Mouse (Mus musculus) NIH3T3 (cell line): ENCODE data around the gene Hapln4.
"Not testable (repeated sequence)": the region's sequence is repeated elsewhere in the genome, so short reads cannot be mapped to it uniquely, and the experiment has no call there.

Experiments
- DNase-seq: peaks from one replicate; pipeline ENCODE4 v3.0.0-alpha.2; 2012; ENCODE audit warnings: low read depth

Gene Hapln4

DNA sequence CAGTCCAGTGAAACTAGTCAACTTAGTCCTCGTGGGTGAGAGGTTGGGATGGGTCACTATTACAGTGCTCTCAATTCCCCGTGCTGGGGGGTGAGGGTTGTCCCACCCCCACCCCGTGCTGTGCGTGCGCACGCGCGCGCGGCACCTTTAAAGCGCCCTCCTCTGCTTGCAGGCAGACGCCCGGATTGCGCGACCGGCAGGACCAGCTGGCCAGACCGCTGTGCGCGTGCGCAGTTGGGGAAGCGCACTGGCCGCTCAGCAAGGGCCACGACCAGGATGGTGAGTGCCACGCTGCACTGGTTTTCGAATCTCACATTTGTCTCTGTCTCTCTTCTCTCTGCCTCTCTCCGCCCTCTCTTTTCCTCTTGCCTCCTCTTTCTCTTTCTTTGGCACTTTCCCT is at the start of gene Hapln4:
Gene Hapln4, plus strand, starts transcription at position 173 of the 400 bp plus-strand sequence.
- peak; percentile 81 for DNase-seq

DNA sequence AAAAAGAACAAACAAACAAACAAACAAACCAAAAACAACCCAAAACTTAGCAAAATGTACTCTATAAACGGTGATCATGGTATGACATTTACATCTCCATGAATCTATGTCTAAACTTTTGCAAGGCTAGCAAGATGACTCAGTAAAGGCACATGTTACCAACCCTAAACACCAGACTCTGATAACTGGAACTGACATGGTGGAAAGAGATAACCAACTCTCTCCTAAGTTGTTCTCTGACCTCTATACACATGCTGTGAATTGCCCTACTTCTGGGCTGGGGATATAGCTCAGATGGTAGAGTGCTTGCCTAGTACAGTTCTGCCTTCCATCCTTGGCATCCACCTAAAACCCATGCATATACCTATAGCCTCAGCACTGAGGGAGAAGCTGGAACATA is 45.3 kb upstream of the Hapln4 start:
- DNase-seq, result no peak

DNA sequence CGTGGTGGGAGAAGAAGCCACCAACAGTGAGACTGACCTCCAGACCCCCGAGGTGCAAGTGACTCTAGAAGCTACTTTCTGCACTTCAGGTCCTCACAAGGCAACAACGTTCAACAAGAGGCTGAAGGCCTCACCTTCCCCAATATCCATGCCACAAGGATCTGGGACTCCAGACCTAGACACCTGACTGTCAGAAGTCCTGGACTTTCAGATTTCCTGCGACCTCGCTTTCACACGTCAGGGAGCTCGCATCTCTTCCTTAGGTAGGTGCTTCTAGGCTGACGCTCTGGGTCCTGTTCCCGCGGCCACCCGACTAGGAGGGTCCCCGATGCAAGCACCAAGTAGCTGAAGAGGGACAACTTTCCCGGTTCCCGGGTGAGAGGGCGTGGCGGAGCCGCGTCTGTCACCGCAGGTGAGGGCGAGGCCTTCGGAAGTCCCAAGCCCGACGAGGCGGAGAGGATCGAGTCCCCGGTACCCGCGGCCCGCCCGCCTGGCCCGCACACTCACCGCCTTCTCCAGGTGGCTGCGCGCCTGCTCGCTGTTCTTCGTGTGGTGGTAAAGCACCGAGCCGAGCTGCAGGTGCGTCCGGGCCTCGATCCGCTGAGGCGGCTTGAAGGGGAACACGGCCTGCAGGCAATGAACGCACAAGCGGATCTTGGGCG is 41.2 kb upstream of the Hapln4 start:
- DNase-seq, result peak; percentile 25

DNA sequence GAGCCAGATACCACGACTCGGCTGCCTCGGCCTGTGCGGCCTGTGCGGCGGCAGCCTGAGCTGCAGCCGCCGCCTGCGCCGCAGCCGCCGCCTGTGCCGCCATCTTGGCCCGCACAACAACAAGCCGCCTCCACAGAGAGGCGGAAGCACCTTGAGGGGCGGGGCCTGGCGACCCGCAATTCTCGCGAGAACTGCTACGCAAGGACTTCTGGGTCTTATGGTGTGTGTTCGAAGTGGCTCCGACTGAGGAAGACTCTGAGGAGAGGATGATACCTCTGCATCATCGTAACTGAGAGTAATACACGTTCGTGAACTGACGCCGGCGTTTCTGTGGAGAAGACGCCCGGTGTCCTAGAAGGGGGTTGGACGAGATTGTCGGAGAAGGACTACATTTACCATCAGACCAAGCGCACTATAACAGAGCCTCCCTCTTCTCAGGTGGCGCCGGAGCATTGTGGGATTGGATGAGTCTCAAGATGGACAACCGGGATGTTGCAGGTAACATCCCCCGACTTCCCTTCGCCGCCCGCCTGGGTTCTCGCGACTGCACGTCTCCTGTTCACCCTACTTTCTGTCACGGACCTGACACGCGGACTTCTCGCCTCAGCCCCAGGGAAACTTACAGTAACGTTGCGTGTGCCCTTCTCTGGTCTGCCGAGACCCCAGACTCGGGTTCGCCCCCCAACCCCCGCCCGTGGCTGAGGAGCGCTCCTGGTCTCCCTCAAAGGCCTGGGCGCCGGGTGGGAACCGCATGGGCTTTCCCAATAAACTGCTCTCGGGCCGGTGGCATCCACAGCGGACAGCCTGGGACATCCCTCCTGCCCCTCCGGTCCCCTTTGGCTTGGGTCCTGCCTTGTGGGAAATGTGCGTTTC is 40.4 kb upstream of the Hapln4 start, which contains the start of the genes Mau2 and Sugp1:
Gene Mau2, minus strand, starts transcription at position 152 of the 873 bp plus-strand sequence.
Gene Sugp1, plus strand, starts transcription at position 231 of the 873 bp plus-strand sequence.
- DNase-seq, result peak; percentile 99

DNA sequence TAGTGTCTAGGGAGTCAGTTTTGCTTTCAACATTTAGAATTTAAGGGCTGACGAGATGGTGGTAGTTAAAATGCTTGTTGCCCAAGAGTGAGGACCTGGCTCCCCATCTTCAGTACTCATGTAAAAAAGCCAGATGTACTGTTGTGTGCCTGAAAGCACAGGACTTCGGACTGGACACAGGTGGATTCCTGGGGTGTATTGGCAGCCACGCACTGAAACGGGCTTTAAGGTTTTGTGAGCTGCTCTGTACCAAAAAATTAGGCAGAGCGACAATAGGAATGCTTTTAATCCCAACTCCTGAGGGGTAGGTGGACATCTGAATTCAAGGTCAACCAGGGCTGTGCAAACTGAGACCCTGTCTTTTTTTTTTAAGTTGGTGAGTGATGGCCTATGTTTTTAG is 39.3 kb upstream of the Hapln4 start:
- DNase-seq, result no peak

DNA sequence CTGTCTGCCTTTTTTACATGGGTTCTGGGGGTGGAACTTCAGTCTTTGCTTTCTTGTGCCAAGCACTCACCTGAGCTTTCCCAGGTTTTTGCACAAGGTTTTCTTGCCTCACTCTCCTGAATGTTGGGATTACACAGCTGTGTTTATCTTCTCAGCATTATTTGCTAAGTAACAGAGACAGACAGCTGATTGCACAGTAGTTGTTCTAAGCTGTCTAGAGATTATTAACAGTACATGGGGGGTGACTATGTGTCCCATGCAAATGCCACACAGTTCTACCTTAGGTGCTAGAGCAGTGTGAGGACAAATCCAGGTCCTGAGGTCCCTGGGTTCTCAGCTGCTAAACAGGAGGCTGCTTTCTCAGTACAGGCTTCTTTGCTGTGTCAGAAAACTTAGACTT is 33.6 kb upstream of the Hapln4 start:
- no peak for DNase-seq

DNA sequence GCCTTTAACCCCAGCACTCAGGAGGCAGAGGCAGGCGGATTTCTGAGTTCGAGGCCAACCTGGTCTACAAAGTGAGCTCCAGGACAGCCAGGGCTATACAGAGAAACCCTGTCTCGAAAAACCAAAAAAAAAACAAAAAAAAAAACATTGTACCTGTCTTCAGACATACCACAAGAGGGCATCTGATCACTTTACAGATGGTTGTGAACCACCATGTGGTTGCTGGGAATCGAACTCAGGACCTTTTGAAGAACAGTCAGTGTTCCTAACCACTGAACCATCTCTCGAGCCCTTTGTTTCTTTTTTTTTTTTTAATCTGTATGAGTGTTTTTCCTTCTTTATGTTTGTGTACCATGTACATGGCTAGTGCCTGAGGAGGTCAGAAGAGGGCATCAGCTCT is 32.8 kb upstream of the Hapln4 start:
- not testable (repeated sequence) for DNase-seq

DNA sequence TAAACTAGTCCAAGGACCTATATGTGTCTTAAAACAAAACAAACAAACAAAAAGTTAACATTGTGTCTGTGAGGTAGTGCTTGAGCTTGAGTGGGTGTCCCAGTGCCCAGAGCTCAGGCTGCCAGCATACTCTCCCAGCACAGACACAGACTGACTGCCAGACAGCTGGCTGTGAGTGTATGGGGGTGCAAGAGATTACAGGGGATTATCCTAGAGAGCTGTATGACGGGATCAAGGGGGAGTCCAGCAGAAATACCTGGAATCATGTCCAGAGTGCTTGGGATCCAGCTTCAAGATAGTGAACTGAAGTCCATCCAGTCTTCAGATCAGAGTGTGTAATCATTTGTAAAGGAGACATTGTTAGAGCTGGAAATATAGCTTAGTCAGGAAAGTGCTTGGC is 25.5 kb upstream of the Hapln4 start:
- no peak for DNase-seq

DNA sequence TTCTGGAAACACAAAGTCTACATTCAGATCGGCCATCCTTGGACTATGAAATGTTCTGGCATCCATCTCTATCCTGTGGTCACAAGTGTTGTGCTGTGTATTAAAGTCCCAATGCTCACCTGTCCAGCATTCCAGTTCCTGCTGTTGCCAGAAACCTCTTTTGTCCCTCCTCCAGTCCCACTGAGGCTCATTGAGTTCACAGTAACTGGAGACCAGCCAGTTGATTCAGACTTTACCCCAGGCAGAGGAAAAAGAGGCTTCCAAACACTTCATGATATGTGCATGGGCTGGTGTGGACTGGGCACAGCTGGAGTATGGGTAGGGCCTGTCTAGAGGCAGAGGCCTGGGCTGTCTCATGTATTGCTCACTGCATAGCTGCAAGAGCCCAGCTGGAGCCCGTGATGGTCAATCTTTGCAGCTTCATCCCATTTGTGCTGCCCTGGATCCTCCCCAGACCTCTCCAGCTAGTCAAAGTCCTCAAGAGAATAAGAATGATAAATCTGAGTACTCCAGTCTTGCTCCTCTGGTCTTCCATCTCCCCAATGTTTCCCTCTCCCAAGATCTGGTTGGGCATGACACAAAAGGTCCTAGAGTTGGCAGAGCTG is 11.3 kb upstream of the Hapln4 start:
- DNase-seq, result no peak

DNA sequence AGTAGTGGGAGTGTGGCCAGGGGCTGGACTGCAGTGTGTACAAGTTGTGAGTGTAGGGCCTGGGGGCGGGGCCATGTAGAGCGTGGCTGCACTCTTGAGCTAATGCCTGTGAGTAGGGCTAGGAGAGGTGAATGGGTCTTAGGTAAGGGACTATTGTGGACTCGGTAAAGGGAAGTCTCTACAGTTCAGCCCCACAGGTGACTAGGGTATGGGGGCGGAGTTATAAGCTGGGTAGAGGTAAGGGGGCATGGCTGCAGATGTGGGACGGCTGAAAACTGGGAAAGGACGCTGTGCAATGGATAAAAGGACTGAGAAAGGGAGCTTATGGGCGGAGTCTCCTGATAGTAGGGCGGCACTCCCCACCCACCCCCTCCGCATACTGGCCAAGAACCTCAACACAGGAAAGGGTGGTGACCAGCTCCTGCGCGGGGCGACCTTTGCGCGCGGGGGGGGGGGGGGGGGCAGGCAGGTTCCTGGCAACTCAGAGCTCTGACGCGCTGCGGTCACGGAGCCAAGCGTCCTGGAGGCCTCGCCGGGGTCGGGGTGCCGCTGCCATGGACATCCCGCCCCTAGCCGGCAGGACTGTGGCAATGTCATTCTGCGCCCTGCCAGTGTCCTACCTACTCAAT is 10.7 kb upstream of the Hapln4 start, which contains the start of gene Tm6sf2:
Gene Tm6sf2, plus strand, starts transcription at position 484 of the 629 bp plus-strand sequence.
- DNase-seq, result no peak

DNA sequence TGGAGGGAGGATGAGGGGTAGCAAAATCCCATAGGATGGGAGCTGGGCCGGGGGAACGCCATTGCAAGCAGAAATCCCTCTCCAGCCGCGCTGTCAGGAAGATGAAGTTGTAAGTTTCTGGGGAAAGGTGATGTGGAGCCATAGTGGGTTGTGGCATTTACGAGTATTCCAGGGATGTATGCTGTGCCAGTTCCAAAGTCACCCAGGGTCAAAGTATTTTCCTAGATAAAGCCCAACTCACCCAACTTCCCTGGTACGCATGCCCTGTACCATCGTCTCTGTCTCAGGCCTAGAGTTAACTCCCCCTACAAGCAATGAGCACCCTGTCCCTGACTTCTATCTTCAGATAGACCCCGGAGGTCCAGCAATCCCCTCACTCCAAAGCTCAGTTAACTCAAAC is 10.1 kb upstream of the Hapln4 start:
- DNase-seq, result no peak

DNA sequence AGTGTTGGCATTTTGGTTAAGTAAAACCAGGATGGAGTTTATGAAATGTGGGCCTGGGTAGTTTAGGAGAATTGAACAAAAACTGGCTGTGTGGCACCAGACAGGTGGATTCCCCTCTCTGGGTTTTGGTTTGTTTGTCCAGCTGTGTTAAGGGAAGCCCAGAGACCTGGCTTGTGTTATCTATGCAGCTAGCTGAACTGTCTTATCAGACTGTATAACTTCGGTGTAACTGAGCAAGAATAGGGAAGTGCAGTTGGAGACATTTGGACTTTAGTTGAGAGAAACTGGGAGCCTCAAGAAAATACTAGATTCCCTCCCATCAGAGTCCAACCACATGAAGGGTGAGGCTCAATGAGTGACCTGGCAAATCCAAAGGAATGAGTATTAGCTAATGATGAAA is 9.6 kb upstream of the Hapln4 start:
- no peak for DNase-seq

DNA sequence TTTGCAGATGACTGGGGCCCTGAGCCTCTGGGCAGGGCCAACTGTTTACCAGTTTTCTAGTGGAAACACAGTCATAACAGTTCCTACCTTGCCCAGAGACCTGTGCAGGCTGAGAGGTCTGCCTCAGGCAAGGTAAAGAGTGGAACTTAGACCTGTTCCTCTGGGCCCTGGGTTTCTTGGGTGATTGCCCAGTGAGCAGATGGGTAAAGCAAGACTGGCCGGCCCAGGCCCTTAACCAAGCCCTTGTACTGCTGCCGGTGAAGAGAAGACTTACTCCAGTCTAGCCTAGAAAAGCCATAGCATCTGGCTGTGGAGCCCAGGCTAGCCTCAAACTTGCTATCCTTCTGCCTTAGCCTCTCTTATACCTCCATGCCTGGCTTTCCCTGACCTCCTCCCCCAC is 1.3 kb upstream of the Hapln4 start:
- no peak for DNase-seq

DNA sequence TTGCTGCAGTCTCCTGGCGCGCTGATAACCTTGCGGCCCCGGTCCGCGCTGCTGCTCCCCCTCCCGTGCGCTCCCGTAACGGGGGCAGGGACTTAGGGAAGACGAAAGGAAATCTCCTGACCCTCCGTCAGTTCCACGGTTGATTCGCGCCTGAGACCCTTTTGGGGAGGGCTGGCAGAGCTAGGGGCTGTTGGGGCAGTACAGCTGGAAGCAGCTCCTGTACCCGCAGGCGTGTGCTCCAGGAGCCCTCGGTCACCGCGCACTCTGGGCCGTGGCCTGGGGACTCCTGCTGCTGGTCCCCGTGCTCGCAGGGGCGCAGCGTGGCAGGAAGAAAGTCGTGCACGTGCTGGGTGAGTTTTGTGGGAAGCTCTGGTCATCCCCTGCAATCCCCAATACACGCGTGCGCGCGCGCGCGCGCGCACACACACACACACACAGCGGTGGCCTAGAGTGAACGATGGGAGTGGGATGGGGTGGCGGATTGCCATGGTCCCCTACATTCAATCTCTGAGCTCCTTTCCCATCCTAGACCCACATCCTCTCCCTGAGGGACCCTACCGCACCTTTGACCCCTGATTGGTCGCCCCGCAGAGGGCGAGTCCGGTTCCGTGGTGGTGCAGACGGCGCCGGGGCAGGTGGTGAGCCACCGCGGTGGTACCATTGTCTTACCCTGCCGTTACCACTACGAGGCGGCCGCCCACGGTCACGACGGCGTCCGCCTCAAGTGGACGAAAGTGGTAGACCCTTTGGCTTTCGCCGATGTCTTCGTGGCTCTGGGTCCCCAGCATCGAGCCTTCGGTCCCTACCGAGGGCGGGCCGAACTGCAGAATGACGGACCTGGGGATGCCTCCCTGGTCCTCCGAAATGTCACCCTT is 1.2 kb downstream of the Hapln4 start:
- DNase-seq, result no peak

DNA sequence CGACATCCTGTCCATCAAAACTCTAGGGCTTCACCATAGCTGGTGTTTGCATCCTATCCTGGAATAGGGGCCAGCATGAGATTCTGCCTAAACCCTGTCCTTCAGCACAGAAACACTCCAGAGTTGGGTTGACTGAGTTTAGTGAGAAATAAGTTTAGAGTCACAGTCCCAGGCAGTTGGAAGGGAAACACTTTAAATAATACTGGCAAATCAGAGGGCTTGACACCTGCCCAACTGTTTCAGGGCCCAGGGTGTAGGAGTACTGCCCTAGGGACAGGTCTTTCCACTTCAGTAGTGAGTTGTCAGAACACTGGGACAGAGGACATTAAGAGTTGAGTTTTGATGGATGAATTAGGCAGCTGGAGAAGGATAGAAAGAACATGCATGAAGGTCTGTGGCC is 2.9 kb downstream of the Hapln4 start:
- DNase-seq, result no peak

DNA sequence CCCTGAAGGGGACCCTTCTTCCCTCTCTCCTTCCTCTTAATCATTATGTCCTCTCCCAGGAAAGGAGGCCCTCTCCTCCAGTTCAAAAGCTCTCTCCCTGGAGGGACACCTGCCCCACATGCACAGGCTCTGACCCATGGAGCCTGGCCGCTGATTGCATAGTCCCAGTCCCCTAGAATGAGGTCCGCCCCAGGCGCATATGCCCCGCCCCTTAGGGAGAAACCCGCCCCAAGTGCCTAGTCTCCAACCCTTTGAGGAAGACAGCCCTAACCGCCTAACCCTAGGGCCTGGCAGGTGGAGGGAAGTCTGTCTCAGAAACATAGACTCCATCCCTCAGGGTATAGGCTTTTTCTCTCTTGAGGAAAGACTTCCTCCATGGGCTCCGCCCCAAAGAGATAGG is 4.0 kb downstream of the Hapln4 start:
- DNase-seq, result no peak

DNA sequence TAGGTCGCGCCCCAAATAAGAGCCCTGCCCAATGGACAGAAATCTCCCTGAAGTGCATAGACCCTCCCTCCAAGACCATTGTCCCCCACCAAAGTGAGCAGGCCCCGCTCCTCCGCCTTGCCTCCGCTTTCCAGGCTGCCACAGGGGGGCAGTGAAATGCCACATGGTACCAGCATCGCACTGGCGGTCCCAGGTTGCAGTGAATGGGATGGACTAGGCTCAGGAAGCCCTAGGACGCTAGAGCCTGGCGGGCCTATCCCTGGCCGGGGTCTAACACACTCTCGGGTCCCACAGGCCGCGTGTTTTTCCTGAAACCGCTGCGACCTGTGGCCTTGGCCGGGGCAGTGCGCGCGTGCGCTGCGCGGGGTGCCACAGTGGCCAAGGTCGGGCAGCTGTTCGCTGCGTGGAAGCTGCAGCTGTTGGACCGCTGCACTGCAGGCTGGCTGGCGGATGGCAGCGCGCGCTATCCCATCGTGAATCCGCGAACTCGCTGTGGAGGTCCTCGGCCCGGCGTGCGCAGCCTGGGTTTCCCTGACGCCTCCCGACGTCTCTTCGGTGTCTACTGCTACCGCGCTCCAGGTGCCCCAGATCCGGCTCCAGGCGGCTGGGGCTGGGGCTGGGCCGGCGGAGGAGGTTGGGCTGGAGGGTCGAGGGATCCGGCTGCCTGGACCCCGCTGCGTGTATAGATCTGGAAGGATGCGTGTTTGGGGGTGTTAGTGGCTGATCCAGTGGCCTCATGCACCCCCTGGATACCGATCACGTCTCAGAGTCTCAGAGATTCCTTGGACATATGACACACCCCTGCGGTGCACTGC is 4.8 kb downstream of the Hapln4 start:
- peak; percentile 30 for DNase-seq

DNA sequence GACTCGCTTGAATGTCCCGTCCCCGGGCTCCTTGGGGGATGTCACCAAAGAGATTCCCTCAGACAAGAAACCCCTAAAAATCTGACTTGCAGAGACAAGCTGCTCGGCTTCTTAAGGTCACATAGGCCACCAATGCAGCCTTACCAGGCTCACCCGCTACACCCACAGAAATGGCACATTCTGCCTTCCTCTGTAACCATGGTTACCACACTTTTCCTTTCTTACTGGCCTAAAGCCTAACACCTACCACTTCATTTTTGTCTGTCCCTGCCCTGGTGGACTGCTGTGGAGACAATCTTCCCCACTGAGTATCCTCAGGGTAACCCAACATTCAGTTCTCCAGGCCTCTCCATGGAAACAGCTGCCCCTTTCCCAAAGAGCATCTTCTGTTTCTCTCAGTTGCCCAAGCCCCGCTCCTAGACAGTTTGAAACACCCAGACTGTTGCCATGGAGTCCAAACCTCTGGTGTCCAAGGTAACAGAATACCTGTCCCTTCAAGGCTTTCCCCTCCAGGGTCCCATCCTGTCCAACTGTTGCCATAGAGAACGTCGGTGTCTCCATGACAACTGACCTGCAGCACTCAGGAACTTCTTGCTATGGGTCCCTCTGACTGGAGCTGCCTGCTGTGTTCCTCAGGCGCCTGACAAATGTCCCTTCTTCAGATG is 6.2 kb downstream of the Hapln4 start:
- no peak for DNase-seq

DNA sequence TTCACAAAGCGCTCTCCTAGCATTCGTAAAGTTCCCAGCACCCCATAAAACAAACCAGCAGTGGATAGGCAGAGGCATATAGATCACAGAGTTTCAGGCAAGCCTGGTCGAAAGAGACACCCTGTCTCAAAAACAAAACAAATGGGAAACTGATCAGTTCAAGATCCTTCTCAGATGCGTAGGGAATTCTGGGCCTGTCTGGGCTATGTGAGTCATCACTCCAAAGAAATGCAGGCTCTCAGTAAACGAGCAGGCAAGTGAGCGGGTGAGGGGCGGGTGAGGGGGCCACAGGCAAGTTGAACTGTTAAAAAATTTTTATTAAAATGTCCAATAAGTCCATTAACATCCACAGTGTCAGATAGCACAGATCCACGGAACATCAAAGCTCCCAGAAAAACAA is 9.5 kb downstream of the Hapln4 start:
- DNase-seq, result peak; percentile 76

DNA sequence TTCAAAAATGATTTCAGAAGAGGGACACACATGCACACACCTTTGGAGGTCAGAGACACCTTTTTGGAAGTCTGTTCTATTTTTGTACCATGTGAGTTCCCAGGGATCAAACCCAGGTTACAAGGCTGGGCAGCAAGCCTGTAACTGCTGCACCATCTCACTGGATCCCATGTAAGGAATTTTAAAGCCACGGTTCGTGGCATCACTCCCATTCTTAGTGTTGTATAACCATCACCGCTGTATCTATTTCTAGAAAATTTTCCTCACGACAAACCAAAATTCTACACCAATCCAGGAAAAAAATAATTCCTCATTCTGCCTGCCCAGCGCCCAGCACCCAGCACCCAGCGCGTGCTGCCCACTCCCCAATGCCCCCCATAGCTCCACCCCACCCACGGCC is 16.0 kb downstream of the Hapln4 start:
- no peak for DNase-seq
